Mouse (Mus musculus): ENCODE results near the gene Nup54. TPM values are rescaled to one million over a fixed set of nuclear protein-coding genes. Genes with fewer than 3 reads are reported as not detected.

The Nup54 gene
- polyA plus RNA-seq, 1 experiment from 2014 or later: 37.3 TPM

- ATAC-seq (replicated peaks; ENCODE audit: low FRiP score, low read depth): no peak
- 20% methylated on average over 7 of the region's 7 CpGs for WGBS
- H3K4me3 ChIP-seq (replicated peaks; ENCODE audit: low read depth, low read length): no peak overlapping the region
- H3K9ac ChIP-seq (ENCODE audit: low read depth, low read length): no peak overlapping the region
- H3K9me3 ChIP-seq (replicated peaks; ENCODE audit: low read length): no peaks in the 10 kb centered on the region
- H3K4me2 ChIP-seq (ENCODE audit: low read length): no peak overlapping the region
- no peak overlapping the region for H3K27ac ChIP-seq
- TF ChIP-seq CTCF (IDR thresholded peaks at IDR 0.05; ENCODE audit: low read depth): no peak
- no peaks in the 10 kb centered on the region for H3K27me3 ChIP-seq (ENCODE audit: insufficient read depth, low read length)
- H3K4me1 ChIP-seq (replicated peaks; ENCODE audit: insufficient read depth, low read length): no peaks in the 10 kb centered on the region
- no peak for DNase-seq (ENCODE audit: low spot score)
- no peaks in the 10 kb centered on the region for H3K36me3 ChIP-seq (ENCODE audit: insufficient read depth, low read length)
Observed at GRCm38 (mm10) chr5:92383747-92384146, 51.3 kb downstream of the Nup54 start.

- Histone ChIP-seq H3K4me3 (replicated peaks; ENCODE audit: low read depth, low read length) (no peak overlapping the region), H3K4me1 (replicated peaks; ENCODE audit: insufficient read depth, low read length) (no peaks in the 10 kb centered on the region), H3K27ac (no peak overlapping the region), H3K36me3 (ENCODE audit: insufficient read depth, low read length) (no peaks in the 10 kb centered on the region), H3K27me3 (ENCODE audit: insufficient read depth, low read length) (no peaks in the 10 kb centered on the region), H3K9me3 (replicated peaks; ENCODE audit: low read length) (no peaks in the 10 kb centered on the region), H3K9ac (ENCODE audit: low read depth, low read length) (no peak overlapping the region), H3K4me2 (ENCODE audit: low read length) (no peak overlapping the region)
- TF ChIP-seq CTCF (IDR thresholded peaks at IDR 0.05; ENCODE audit: low read depth): no peak
- ATAC-seq (replicated peaks; ENCODE audit: low FRiP score, low read depth) (no peak), DNase-seq (ENCODE audit: low spot score) (no peak)
- 51% methylated on average over 9 of the region's 9 CpGs for WGBS
Observed at GRCm38 (mm10) chr5:92382349-92382679, 52.7 kb downstream of the Nup54 start.

GRCm38 (mm10) chr5:92381550-92382348 lies 53.3 kb downstream of the Nup54 start:
- Histone ChIP-seq H3K9ac (ENCODE audit: low read depth, low read length) (no peak overlapping the region), H3K4me3 (replicated peaks; ENCODE audit: low read depth, low read length) (no peak overlapping the region), H3K4me1 (replicated peaks; ENCODE audit: insufficient read depth, low read length) (no peaks in the 10 kb centered on the region), H3K36me3 (ENCODE audit: insufficient read depth, low read length) (no peaks in the 10 kb centered on the region), H3K9me3 (replicated peaks; ENCODE audit: low read length) (no peaks in the 10 kb centered on the region), H3K4me2 (ENCODE audit: low read length) (no peak overlapping the region), H3K27me3 (ENCODE audit: insufficient read depth, low read length) (no peaks in the 10 kb centered on the region), H3K27ac (no peak overlapping the region)
- DNase-seq (ENCODE audit: low spot score) (peak; percentile 91), ATAC-seq (replicated peaks; ENCODE audit: low FRiP score, low read depth) (peak; percentile 71)
- 34% methylated on average over 12 of the region's 12 CpGs for WGBS
- peak; percentile 89 for TF ChIP-seq CTCF (IDR thresholded peaks at IDR 0.05; ENCODE audit: low read depth)

- Histone ChIP-seq H3K27me3 (ENCODE audit: insufficient read depth, low read length) (no peaks in the 10 kb centered on the region), H3K4me1 (replicated peaks; ENCODE audit: insufficient read depth, low read length) (no peaks in the 10 kb centered on the region), H3K36me3 (ENCODE audit: insufficient read depth, low read length) (no peaks in the 10 kb centered on the region), H3K4me2 (ENCODE audit: low read length) (no peak overlapping the region), H3K27ac (0 out of 2 replicates have a peak overlapping the region, but pooled peaks have one; percentile 21), H3K9me3 (replicated peaks; ENCODE audit: low read length) (no peaks in the 10 kb centered on the region), H3K4me3 (replicated peaks; ENCODE audit: low read depth, low read length) (no peak overlapping the region), H3K9ac (ENCODE audit: low read depth, low read length) (no peak overlapping the region)
- DNase-seq (ENCODE audit: low spot score): peak; percentile 78
- TF ChIP-seq CTCF (IDR thresholded peaks at IDR 0.05; ENCODE audit: low read depth): no peak
- no peak for ATAC-seq (replicated peaks; ENCODE audit: low FRiP score, low read depth)
- 36% methylated on average over 13 of the region's 13 CpGs for WGBS
Observed at GRCm38 (mm10) chr5:92376795-92377405, 58.1 kb downstream of the Nup54 start.

- Histone ChIP-seq H3K27me3 (ENCODE audit: insufficient read depth, low read length) (no peaks in the 10 kb centered on the region), H3K36me3 (ENCODE audit: insufficient read depth, low read length) (no peaks in the 10 kb centered on the region), H3K27ac (peak overlapping the region; percentile 79), H3K4me2 (ENCODE audit: low read length) (no peak overlapping the region), H3K4me1 (replicated peaks; ENCODE audit: insufficient read depth, low read length) (no peaks in the 10 kb centered on the region), H3K9ac (ENCODE audit: low read depth, low read length) (no peak overlapping the region), H3K4me3 (replicated peaks; ENCODE audit: low read depth, low read length) (no peak overlapping the region), H3K9me3 (replicated peaks; ENCODE audit: low read length) (no peaks in the 10 kb centered on the region)
- peak; percentile 60 for DNase-seq (ENCODE audit: low spot score)
- TF ChIP-seq CTCF (IDR thresholded peaks at IDR 0.05; ENCODE audit: low read depth): no peak
- WGBS: 66% methylated on average over 17 of the region's 17 CpGs
- no peak for ATAC-seq (replicated peaks; ENCODE audit: low FRiP score, low read depth)
Observed at GRCm38 (mm10) chr5:92375368-92375767, 59.7 kb downstream of the Nup54 start.

GRCm38 (mm10) chr5:92374721-92375142 lies 60.3 kb downstream of the Nup54 start:
- Histone ChIP-seq H3K4me1 (replicated peaks; ENCODE audit: insufficient read depth, low read length) (no peaks in the 10 kb centered on the region), H3K27ac (peak overlapping the region; percentile 79), H3K4me2 (ENCODE audit: low read length) (no peak overlapping the region), H3K9ac (ENCODE audit: low read depth, low read length) (no peak overlapping the region), H3K27me3 (ENCODE audit: insufficient read depth, low read length) (no peaks in the 10 kb centered on the region), H3K36me3 (ENCODE audit: insufficient read depth, low read length) (no peaks in the 10 kb centered on the region), H3K9me3 (replicated peaks; ENCODE audit: low read length) (no peaks in the 10 kb centered on the region), H3K4me3 (replicated peaks; ENCODE audit: low read depth, low read length) (no peak overlapping the region)
- WGBS: 21% methylated on average over 6 of the region's 6 CpGs
- peak; percentile 57 for TF ChIP-seq CTCF (IDR thresholded peaks at IDR 0.05; ENCODE audit: low read depth)
- DNase-seq (ENCODE audit: low spot score) (peak; percentile 89), ATAC-seq (replicated peaks; ENCODE audit: low FRiP score, low read depth) (peak; percentile 69; the same call in 1 of the 2 replicates)

Data from kidney, postnatal 0 days (tissue).